Mouse (Mus musculus): Measurements from ENCODE around the gene Prop1.

GRCm38 (mm10) chr11:50966230-50966629 lies 12.7 kb upstream of the Prop1 start, which contains the start of gene Olfr1378:
- TF ChIP-seq POLR2A (IDR thresholded peaks at IDR 0.05; ENCODE audit: low read depth, low read length) (no peak), CTCF (IDR thresholded peaks at IDR 0.05; ENCODE audit: extremely low read depth, insufficient read length, insufficient replicate concordance, low read depth, low read length) (no peak)
